Mouse (Mus musculus) mouse trophoblast stem cell (cell line): ENCODE results near the gene Bbs2.
"Not testable (repeated sequence)": the region's sequence is repeated elsewhere in the genome, so short reads cannot be mapped to it uniquely, and the experiment has no call there.

Experiments used
- in situ Hi-C, 2 experiments: fragments of 300-500 bp; cut with MseI, MboI; formaldehyde crosslinking; loops; 2 replicates in 1 of 2; 3 replicates in 1 of 2; pipeline ENCODE4 v1.15.1; 2025

Gene Bbs2

GRCm38 (mm10) chr8:94098996-94099395, 268 bp upstream of the Bbs2 start:
- in situ Hi-C loops = no loop called here

GRCm38 (mm10) chr8:94094281-94094680, 4.4 kb downstream of the Bbs2 start:
- in situ Hi-C loops = no loop called here

- in situ Hi-C loops = no loop called here
Measured at GRCm38 (mm10) chr8:94092848-94093247, 5.9 kb downstream of the Bbs2 start.

- in situ Hi-C loops = no loop called here
Measured at GRCm38 (mm10) chr8:94089715-94090114, 9.0 kb downstream of the Bbs2 start.

- in situ Hi-C loops = no loop called here
Measured at GRCm38 (mm10) chr8:94087964-94088363, 10.8 kb downstream of the Bbs2 start.

- in situ Hi-C loops = no loop called here
Measured at GRCm38 (mm10) chr8:94076461-94077192, 22.1 kb downstream of the Bbs2 start.

- in situ Hi-C loops = no loop called here
Measured at GRCm38 (mm10) chr8:94068793-94069192, 29.9 kb downstream of the Bbs2 start.

GRCm38 (mm10) chr8:94066121-94066863, 32.4 kb downstream of the Bbs2 start:
- in situ Hi-C loops = no loop called here

GRCm38 (mm10) chr8:94057157-94057854, 41.4 kb downstream of the Bbs2 start:
- in situ Hi-C loops = no loop called here

GRCm38 (mm10) chr8:94052696-94053095, 46.0 kb downstream of the Bbs2 start:
- in situ Hi-C loops = no loop called here

GRCm38 (mm10) chr8:94047845-94048244, 50.9 kb downstream of the Bbs2 start:
- in situ Hi-C loops = no loop called here

- in situ Hi-C loops = no loop called here
Measured at GRCm38 (mm10) chr8:94037806-94038205, 60.9 kb downstream of the Bbs2 start.

- in situ Hi-C loops = no loop called here
Measured at GRCm38 (mm10) chr8:94036944-94037524, 61.7 kb downstream of the Bbs2 start, which contains the start of the genes Nudt21 and Ogfod1. Gene Nudt21 (minus strand): TSS chr8:94037031. Gene Ogfod1 (plus strand): TSS chr8:94037198.

- in situ Hi-C loops = not testable (repeated sequence)
Measured at GRCm38 (mm10) chr8:94036541-94036940, 62.2 kb downstream of the Bbs2 start.

- in situ Hi-C loops = no loop called here
Measured at GRCm38 (mm10) chr8:94035200-94035599, 63.5 kb downstream of the Bbs2 start.

GRCm38 (mm10) chr8:94033601-94034000, 65.1 kb downstream of the Bbs2 start:
- in situ Hi-C loops = no loop called here

- in situ Hi-C loops = no loop called here
Measured at GRCm38 (mm10) chr8:94029701-94030100, 69.0 kb downstream of the Bbs2 start.

- in situ Hi-C loops = no loop called here
Measured at GRCm38 (mm10) chr8:94023916-94024315, 74.8 kb downstream of the Bbs2 start.
